Mouse (Mus musculus) olfactory bulb, adult 2 months (tissue): ENCODE results near the gene Olfr630.

Experiments used
- CTCF ChIP-seq: fragments of 200-500 bp; IDR thresholded peaks from 2 replicates; pipeline ENCODE4 v1.5.1; 2012; ENCODE audit warnings: low read depth, mild to moderate bottlenecking, low read length, moderate library complexity; ENCODE audit not compliant: insufficient read depth
- POLR2A ChIP-seq: fragments of 200-500 bp; IDR thresholded peaks from 2 replicates; pipeline ENCODE4 v1.6.1; 2012; ENCODE audit warnings: mild to moderate bottlenecking, low read depth, low read length, moderate library complexity; ENCODE audit not compliant: insufficient read depth

DNA sequence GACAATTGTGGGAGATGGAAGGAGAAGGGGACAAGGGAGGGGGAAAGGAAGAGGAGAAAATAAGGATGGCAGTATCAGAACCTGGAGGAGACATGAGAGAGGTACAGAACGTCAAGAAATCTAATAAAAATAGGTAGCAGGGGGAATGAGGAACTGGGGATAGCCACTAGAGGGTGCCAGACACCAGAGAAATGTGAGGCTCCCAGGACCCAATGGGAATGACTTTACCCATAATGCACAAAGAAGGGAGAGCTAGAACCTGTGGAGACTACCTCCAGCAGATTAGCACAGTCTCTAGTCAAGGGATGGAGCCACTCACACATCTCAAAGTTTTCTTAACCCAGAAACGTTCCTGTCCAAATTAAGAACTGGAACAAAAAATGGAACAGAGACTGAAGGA is 45.1 kb downstream of the Olfr630 start:
- TF ChIP-seq POLR2A: no peak
- TF ChIP-seq CTCF: no peak
